Mouse (Mus musculus) liver, adult (tissue): ENCODE measurements at regions not wholly inside any gene's neighbourhood (a gene's known extent, or its start where the extent isn't known, plus 50 kb on each side); places are given as distances from the start of the nearest gene placed in this dataset.
A peak's percentile ranks its signal among the peaks of the same experiment; 100 is the strongest.

Source experiments
- GATA4 ChIP-seq: IDR thresholded peaks from 2 replicates; pipeline ENCODE4 v1.6.1; 2014; ENCODE audit warnings: mild to moderate bottlenecking, low read length; ENCODE audit not compliant: insufficient replicate concordance

- TF ChIP-seq GATA4, result no peak
Measured at GRCm38 (mm10) chr9:47283746-47284455, 246.1 kb upstream of the Cadm1 start.

GRCm38 (mm10) chr9:47286930-47287722 is 242.8 kb upstream of the Cadm1 start:
- TF ChIP-seq GATA4, result no peak

- no peak for TF ChIP-seq GATA4
Measured at GRCm38 (mm10) chr9:47288587-47289199, 241.3 kb upstream of the Cadm1 start.

DNA sequence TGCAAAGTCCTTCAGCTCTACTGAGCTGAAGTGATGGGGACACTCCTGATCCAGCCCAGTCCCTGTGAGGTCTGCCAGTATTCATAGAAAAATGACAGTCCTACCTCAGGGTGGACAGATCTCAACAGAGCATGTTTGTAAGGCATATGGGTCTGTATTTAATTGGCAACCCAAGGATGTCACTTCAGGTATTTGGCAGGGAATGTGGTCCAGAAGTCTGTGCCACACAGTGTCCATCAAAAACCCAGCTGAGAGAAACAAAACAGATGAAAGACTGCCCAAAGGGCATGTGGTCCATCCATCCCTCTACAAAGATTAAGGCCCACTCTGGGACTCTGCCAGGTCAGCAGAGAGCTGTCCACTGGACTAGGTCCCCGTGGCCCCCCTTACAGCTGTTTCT is 229.3 kb upstream of the Cadm1 start:
- no peak for TF ChIP-seq GATA4

DNA sequence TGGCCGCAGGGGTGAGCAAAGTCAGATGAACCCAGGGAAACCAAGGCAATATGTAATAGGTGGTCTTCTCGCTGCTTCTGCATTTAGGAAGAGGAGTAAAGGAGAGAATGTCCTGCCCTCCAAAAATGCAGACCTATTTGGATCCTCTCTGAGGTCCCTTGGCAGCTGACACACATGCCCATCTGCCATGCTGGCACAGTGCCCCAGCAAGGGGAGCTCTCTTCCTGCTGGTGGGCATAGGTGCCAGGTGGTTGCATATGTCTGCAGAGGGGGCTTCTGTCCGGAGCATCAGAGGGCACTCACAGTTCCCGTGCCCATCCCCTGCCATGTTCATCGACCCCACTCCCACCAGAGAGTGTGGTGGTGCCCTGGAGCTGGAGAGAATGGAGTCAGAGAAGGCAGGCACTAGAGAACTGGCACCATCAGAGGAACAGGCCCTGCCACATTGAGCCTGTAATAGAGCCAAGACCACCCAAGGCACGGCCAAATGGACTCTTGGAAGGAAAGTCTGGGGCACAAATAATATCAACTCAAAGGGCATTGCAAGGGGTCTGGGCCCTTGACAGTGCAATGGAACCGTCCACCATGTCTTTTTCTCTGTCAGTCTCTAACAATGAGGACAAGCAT is 222.7 kb upstream of the Cadm1 start:
- TF ChIP-seq GATA4, result no peak

DNA sequence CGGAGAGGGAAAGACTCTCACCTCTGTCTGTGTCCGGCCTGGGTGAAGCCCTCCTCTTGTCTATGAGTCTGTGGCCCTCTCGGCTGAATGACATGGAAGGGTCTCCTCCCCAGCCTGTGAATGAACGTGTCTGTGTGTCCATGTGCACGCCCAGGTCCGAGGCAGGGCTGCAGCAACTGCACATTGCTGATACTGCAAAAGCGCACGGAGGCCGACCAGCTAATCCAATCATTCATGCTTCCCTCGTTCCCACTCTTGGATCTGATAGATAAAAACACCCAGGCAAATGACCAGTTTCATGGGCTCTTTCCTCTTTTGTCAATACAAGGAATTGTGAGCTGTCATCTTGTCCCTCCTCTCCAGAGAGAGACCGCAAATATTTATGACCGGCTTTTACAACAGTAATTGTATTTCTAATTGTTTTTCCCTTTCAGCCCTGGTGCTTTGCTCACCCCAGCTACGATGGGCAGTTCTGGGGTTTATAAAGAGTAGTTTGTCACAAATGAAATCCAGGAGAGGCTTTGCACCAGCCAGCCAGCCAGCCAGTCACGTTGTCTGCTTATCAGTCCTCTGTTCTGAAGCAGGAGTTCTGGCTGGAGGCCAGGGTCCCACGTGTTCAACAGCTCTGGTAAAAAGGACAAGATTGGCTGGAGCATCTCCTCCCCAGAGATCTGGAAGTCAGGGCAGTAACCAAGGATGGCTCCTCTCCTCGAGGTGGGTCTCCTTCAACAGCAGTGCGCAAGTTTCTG is 222.0 kb upstream of the Cadm1 start:
- peak; percentile 17; the same call in 1 of the 2 replicates for TF ChIP-seq GATA4

GRCm38 (mm10) chr9:47313433-47313832 is 216.5 kb upstream of the Cadm1 start:
- TF ChIP-seq GATA4, result no peak

DNA sequence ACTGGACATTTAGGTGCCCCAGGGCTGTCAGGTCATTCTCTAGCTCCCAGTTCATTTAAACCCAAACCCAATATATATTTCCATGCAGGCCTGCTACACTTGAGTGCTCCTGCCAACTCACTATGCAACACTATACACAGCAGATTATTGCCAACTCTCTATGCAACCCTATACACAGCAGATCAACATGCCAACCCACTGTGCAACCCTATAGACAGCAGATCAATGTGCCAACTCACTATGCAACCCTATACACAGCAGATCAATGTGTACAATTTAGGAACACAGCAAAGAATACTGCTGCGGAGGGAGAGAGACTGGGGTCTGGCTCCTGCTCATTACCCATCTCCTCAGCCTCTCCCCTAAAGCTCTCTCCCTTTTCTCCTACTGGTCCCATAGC is 215.7 kb upstream of the Cadm1 start:
- TF ChIP-seq GATA4, result no peak

DNA sequence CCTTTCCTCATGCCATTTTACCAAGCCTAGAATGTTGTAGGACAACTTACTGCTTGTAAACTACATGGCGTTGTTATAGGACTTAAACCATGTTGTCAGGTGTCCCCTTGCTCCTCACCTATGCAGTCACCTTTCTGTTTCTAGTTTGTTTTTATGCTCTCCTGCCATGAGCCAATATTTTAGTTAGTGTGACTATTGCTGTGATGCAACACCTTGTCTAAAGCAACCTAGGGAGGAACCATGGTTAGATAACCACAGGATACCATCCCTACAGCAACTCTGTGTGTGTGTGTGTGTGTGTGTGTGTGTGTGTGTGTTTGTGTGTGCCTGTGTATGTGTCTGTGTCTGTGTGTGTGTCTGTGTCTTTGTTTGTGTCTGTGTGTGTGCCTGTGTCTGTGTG is 209.6 kb upstream of the Cadm1 start:
- no peak for TF ChIP-seq GATA4

DNA sequence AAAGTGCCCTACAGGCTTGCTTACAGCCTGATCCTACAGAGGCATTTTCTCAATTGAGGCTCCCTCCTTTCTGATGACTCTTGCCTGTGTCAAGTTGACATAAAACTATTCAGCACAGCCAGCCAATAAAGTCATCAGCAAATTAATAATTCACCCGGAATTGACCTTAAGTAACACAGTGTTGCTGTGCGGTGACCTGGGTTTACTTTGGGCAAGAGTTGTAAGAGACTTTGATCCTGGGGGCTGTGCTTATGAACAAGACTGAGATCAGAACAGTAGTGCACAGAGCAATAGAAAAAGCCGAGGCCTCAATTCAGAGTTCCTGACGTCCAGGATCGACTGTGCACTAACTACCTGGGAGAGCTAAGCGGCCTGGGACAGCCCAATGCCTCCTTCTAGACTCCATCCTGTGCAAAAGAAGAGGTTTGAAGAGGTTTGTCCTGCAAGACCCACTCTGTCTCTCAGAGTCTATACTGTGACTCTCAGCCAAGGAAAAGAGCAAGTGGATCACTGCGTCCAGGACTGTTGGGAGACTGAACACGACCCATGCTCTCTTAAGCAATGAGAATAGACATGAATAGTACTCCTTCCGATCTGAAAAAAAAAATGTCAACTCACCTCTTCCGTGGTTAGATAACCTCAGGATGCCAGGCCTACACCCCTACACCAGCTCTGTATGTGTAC is 208.7 kb upstream of the Cadm1 start:
- no peak for TF ChIP-seq GATA4

DNA sequence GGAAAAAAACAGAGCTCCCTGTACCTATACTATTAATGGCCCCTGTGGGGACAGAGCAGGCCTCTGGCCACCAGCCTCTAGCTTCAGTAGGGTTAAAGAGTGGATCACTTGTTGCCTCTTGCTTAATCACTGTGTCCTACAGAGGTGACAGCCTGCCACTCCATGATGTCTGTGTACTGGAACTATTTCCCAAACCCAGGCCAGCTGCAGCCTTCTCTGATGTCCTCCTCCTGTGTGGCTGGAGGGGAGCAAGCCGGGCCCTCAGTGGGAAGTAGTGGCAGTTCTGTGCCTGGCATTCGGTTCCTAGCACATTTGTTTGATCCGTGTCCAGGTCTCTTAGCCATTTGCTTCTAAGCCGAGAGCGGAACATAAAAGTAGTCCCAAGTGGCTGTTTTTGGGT is 207.7 kb upstream of the Cadm1 start:
- TF ChIP-seq GATA4, result no peak

DNA sequence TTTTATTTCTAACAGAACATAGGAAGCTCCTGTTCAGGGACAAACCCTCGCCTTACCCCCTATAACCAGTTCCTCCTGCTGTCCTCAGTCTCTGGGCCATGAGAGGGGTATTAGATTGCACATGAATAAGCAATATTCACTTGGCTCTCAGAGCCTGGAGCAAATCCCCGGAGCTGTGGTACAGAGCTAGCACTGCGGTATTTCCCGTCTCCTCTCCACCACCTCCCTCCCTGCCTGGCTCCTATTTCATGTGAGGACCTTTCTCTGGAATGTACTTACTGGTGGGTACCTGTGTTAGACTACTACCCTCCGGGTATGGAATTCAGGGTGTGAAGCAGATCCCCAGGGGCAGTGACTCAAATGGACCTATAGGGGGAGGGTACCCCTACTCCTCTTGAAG is 206.9 kb upstream of the Cadm1 start:
- no peak for TF ChIP-seq GATA4

GRCm38 (mm10) chr9:47327575-47327974 is 202.4 kb upstream of the Cadm1 start:
- TF ChIP-seq GATA4, result no peak

DNA sequence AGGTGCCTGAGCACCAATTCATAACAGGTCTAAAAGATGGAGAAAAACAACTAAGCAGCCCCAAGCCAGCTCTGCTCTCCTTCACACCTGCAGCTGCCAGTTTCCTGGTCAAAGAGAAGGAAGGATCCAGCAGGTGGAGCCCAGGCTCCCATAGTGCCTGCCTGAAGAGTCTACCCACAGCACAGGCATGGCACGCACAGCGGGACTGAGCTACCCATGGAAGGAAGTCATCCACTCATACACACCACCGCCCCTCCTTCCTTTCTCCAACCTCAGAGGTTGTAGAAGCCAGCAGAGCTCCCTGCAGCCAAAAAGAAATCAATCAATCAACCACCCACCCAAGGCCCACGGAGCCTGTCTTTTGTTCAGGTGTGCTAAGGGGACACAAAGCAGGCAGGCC is 197.0 kb upstream of the Cadm1 start:
- TF ChIP-seq GATA4, result no peak
